In the genomic region with DNA sequence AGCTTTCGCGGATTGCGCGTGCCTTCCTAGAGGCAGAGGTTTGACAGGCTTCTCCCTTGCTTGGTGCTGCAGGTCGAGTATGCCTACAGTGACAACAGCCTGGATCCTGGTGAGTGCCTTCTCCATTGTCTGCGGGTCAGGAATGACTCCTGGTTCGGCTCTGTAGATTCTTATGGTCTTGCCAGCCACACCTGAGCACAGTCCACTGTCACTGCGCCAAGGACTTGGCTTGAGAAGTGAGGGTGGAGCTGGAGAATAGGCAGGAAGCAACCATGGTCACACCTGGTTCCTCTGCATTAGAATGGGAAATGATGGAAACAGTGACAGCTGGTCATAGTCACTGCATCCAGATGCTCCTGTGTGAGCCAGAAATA, we compare ENCODE assay signal across 8 mouse cellular contexts. TPM values are rescaled to one million over a fixed set of nuclear protein-coding genes. Genes with fewer than 3 reads are reported as not detected.
DNase-seq lines count a peak whose midpoint lies in the region; ATAC-seq and TF ChIP-seq lines count a peak whose summit lies in the region.

No protein-coding gene starts in this region.

- peak overlapping the region; percentile 71 for H3K4me3 ChIP-seq in cerebellum, adult 2 months (replicated peaks; ENCODE audit: insufficient read depth, low read depth, low read length)
- peak overlapping the region; percentile 92 for H3K4me3 ChIP-seq in hindbrain, embryonic 16.5 days (ENCODE audit: low read length)
- H3K4me3 ChIP-seq in liver, embryonic 16.5 days (ENCODE audit: low read depth, low read length): peak overlapping the region; percentile 77

- 0 out of 2 replicates have a peak overlapping the region, but pooled peaks have one; percentile 6 for H3K27ac ChIP-seq in cerebellum, adult 2 months (ENCODE audit: insufficient read depth, low read length)
- H3K27ac ChIP-seq in hindbrain, embryonic 16.5 days (ENCODE audit: low read depth, low read length): peak overlapping the region; percentile 86
- peak overlapping the region; percentile 65 for H3K27ac ChIP-seq in liver, embryonic 16.5 days (ENCODE audit: low read length)

- peak in 1 of 2 experiments; percentile 41 for DNase-seq in cerebellum, adult 2 months
- DNase-seq in cerebellum, postnatal 36 days: no peak
- peak; percentile 6 for DNase-seq in NIH3T3 (ENCODE audit: low read depth)
- no peak for DNase-seq in adrenal gland, postnatal 14 days
- no peak for DNase-seq in spleen, adult 18-20 months
- DNase-seq in left cerebral cortex, adult 9 months (ENCODE audit: low spot score in 2 of 2): no peak

- no peaks in the 10 kb centered on the region for H3K27me3 ChIP-seq in cerebellum, adult 2 months (ENCODE audit: control insufficient read depth, insufficient read depth, low read length)
- H3K27me3 ChIP-seq in hindbrain, embryonic 16.5 days (replicated peaks; ENCODE audit: control insufficient read depth, insufficient read depth, low read length): no peaks in the 10 kb centered on the region
- no peaks in the 10 kb centered on the region for H3K27me3 ChIP-seq in liver, embryonic 16.5 days (ENCODE audit: control insufficient read depth, insufficient read depth, low read depth, low read length)

- TF ChIP-seq CTCF in cerebellum, adult 2 months (IDR thresholded peaks at IDR 0.05; ENCODE audit: borderline replicate concordance, insufficient read depth, low read depth, low read length): no peak

- no peak for TF ChIP-seq POLR2A in cerebellum, adult 2 months (IDR thresholded peaks at IDR 0.05; ENCODE audit: borderline replicate concordance, insufficient read depth, low read length)

- under 1% methylated on average over 8 of the region's 8 CpGs for WGBS in cerebellum, adult 2 months
- WGBS in hindbrain, embryonic 16.5 days: 8% methylated on average over 8 of the region's 8 CpGs
- WGBS in liver, embryonic 16.5 days (ENCODE audit: insufficient replicate concordance): 8% methylated on average over 8 of the region's 8 CpGs

- peaks cover 15% of the 10 kb centered on the region; the same call in 1 of the 2 replicates for H3K4me1 ChIP-seq in cerebellum, adult 2 months (ENCODE audit: control insufficient read depth, insufficient read depth, low read length)
- peaks cover 31% of the 10 kb centered on the region for H3K4me1 ChIP-seq in hindbrain, embryonic 16.5 days (ENCODE audit: control insufficient read depth, insufficient read depth, low read depth, low read length)
- peaks cover 37% of the 10 kb centered on the region for H3K4me1 ChIP-seq in liver, embryonic 16.5 days (ENCODE audit: control insufficient read depth, low read depth, low read length)

- peak overlapping the region; percentile 97 for H3K4me2 ChIP-seq in hindbrain, embryonic 16.5 days (ENCODE audit: low read length)
- peak overlapping the region; percentile 92 for H3K4me2 ChIP-seq in liver, embryonic 16.5 days (ENCODE audit: low read depth, low read length)

- ATAC-seq in hindbrain, embryonic 16.5 days: no peak
- ATAC-seq in liver, embryonic 16.5 days (ENCODE audit: low read depth): no peak

- no peaks in the 10 kb centered on the region for H3K9me3 ChIP-seq in hindbrain, embryonic 16.5 days (ENCODE audit: control insufficient read depth, low read length)
- no peaks in the 10 kb centered on the region for H3K9me3 ChIP-seq in liver, embryonic 16.5 days (replicated peaks; ENCODE audit: control insufficient read depth, low read length)

- H3K9ac ChIP-seq in hindbrain, embryonic 16.5 days (ENCODE audit: low read depth, low read length): peak overlapping the region; percentile 95
- H3K9ac ChIP-seq in liver, embryonic 16.5 days (ENCODE audit: low read depth, low read length): peak overlapping the region; percentile 80

- H3K36me3 ChIP-seq in hindbrain, embryonic 16.5 days (ENCODE audit: control insufficient read depth, insufficient read depth, low read length): peaks cover 39% of the 10 kb centered on the region
- H3K36me3 ChIP-seq in liver, embryonic 16.5 days (ENCODE audit: control insufficient read depth, insufficient read depth): peaks cover 32% of the 10 kb centered on the region

RNA-seq across cellular contexts. Expression of a gene that starts 0.6 kb away (rescaled TPM):
- polyA plus RNA-seq in cerebellum, adult 2 months (2012; rRNA removed): 54.9 and 55.8 TPM in 2 replicates
- polyA plus RNA-seq in hindbrain, embryonic 16.5 days (2015; fragmentation: Nextera tagmentation; extraction: Ambion mirVana): 91.5 and 101 TPM in 2 replicates
- 23.8 and 24.5 TPM in 2 replicates for polyA plus RNA-seq in liver, embryonic 16.5 days (2015; fragmentation: Nextera tagmentation; extraction: Ambion mirVana)
- 39.8 and 45.9 TPM in 2 replicates for total RNA-seq in adrenal gland, postnatal 14 days (2021)

RNA-seq across cellular contexts. Expression of a gene that starts 5.3 kb away (rescaled TPM):
- 34.1 and 36.7 TPM in 2 replicates for polyA plus RNA-seq in cerebellum, adult 2 months (2012; rRNA removed)
- 42.5 and 45.9 TPM in 2 replicates for polyA plus RNA-seq in hindbrain, embryonic 16.5 days (2015; fragmentation: Nextera tagmentation; extraction: Ambion mirVana)
- polyA plus RNA-seq in liver, embryonic 16.5 days (2015; fragmentation: Nextera tagmentation; extraction: Ambion mirVana): 20.1 and 20.5 TPM in 2 replicates
- total RNA-seq in adrenal gland, postnatal 14 days (2021): 87.7 and 97.6 TPM in 2 replicates

RNA-seq across cellular contexts. Expression of a gene that starts 7.6 kb away (rescaled TPM):
- polyA plus RNA-seq in cerebellum, adult 2 months (2012; rRNA removed): 4.7 and 5.3 TPM in 2 replicates
- 17.9 and 19.0 TPM in 2 replicates for polyA plus RNA-seq in hindbrain, embryonic 16.5 days (2015; fragmentation: Nextera tagmentation; extraction: Ambion mirVana)
- 11.7 and 11.8 TPM in 2 replicates for polyA plus RNA-seq in liver, embryonic 16.5 days (2015; fragmentation: Nextera tagmentation; extraction: Ambion mirVana)
- 6.6 and 8.8 TPM in 2 replicates for total RNA-seq in adrenal gland, postnatal 14 days (2021)

RNA-seq across cellular contexts. Expression of a gene that starts 9.5 kb away (rescaled TPM):
- 0.84 and 0.93 TPM in 2 replicates for polyA plus RNA-seq in cerebellum, adult 2 months (2012; rRNA removed)
- polyA plus RNA-seq in hindbrain, embryonic 16.5 days (2015; fragmentation: Nextera tagmentation; extraction: Ambion mirVana): 0.26 and 0.50 TPM in 2 replicates
- polyA plus RNA-seq in liver, embryonic 16.5 days (2015; fragmentation: Nextera tagmentation; extraction: Ambion mirVana): 0.28 and 0.30 TPM in 2 replicates
- 0.85 and 1.2 TPM in 2 replicates for total RNA-seq in adrenal gland, postnatal 14 days (2021)

RNA-seq across cellular contexts. Expression of a gene that starts 17.9 kb away (rescaled TPM):
- 12.7 and 15.8 TPM in 2 replicates for polyA plus RNA-seq in cerebellum, adult 2 months (2012; rRNA removed)
- 13.8 and 13.9 TPM in 2 replicates for polyA plus RNA-seq in hindbrain, embryonic 16.5 days (2015; fragmentation: Nextera tagmentation; extraction: Ambion mirVana)
- polyA plus RNA-seq in liver, embryonic 16.5 days (2015; fragmentation: Nextera tagmentation; extraction: Ambion mirVana): 7.1 and 7.2 TPM in 2 replicates
- 29.6 and 30.8 TPM in 2 replicates for total RNA-seq in adrenal gland, postnatal 14 days (2021)

Comparison
In these comparisons a context has a peak if more than half of its experiments do, and no peak if none do; other contexts are left out.
1. H3K27ac ChIP-seq: peak in every context shown above with its lines; median percentile 86 in hindbrain, embryonic 16.5 days; 65 in liver, embryonic 16.5 days; 6 in cerebellum, adult 2 months.